Mouse (Mus musculus) layer of hippocampus, postnatal 36 days (tissue): ENCODE results near the gene Xxylt1. TPM values are rescaled to one million over a fixed set of nuclear protein-coding genes. Genes with fewer than 3 reads are reported as not detected.
A peak's percentile ranks its signal among the peaks of the same experiment; 100 is the strongest.

ENCODE experiments used
- DNase-seq, 2 experiments: peaks; one replicate each; pipeline ENCODE4 v3.0.0; 2022
- total RNA-seq, 2 experiments: library from RNA; stranded (reverse); gene quantifications; 2 replicates each; pipeline ENCODE4 v1.2.3; 2021

Gene Xxylt1
- 10 to 100 TPM; 16.3 to 17.8 TPM for total RNA-seq

DNA sequence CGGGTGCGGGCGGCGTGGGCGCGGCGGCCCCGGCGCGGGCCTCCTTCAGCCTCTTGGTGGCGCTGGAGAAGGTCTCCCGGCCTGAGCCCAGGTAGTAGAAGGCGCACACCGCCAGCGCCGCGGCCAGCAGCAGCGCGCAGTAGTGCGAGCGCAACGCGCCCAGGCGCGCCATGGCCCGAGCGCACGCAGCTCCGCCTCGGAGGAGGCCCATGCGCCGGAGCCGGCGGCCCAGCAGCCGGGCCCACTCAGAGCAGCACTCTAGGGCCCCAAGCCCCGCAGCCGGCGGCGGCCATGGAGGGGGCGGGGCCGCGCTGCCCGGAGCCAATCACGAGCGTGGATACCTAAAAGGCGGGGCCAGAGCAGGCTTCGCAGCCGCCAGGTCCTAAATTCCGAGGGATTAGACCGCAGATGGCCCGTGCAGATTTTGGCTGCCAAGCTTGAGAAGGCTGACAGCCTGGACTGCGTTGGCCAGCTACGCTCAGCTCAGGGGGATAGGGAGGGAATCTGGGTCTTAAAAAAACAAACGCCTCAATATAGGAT, at the start of gene Xxylt1:
Gene Xxylt1 (minus strand): TSS at position 308 of the 540 bp plus-strand sequence.
- peak; percentile 96 for DNase-seq

GRCm38 (mm10) chr16:31128116-31128515, 46.9 kb upstream of the Xxylt1 start:
- DNase-seq, result no peak

DNA sequence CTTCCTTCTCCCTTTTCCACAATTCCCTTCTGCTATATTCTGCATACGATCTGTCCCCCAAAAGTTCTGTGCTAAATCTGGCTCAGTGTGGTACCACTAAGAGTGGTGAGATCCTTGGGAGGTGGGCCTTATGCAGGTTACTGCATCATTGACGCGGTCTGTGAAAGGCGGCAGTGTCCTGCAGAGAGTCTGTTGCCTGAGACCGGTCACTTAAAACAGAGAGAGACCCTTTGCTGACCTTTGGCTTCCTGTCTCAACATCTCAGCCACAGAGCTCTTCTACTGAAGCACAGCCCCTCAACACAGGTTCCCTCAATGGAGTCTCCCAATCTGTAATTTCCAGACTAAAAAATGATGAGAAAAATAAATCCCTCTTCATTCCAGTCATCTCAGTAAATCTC, 43.8 kb upstream of the Xxylt1 start:
- DNase-seq, result no peak

DNA sequence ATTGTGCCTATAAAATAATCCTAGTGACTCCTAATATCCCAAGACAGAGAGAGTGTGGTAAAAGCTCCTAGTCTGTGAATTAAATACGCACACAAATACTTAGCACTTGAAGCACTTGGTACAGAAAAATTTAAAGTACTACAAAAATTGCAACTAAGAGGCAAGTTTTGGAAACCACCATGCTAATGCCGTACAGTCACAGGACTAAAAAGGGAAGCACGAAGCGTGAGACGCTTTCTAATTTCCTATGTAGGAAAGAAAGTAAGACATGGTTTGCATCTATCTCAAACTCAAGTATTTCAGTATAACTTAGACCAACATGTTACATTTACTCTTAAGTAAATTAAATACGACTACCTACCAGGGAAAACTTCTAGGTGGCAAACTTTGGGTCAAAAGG, 40.4 kb upstream of the Xxylt1 start:
- DNase-seq, result no peak

GRCm38 (mm10) chr16:31113596-31113995, 32.4 kb upstream of the Xxylt1 start:
- DNase-seq, result no peak

- DNase-seq, result no peak
Observed at GRCm38 (mm10) chr16:31101352-31101751, 20.1 kb upstream of the Xxylt1 start.

DNA sequence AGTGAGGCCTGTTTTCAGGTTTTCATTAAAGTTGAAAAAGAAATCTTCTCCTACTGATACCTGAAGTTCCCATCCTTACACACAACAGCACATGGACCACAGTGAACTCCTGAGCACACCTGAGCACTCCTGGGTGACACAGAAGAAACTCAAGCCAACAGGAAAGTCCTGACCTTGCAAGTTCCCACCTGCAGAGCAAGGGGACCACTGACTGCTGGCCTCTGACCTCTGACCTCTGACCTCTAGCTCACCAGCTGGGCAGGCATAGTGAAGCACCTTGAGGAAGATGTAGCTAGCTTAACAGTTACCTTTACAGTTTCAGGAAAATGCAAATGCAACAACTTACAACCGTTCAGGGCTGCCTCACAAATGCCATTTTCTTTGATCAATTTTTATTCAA, 18.7 kb upstream of the Xxylt1 start:
- no peak for DNase-seq

DNA sequence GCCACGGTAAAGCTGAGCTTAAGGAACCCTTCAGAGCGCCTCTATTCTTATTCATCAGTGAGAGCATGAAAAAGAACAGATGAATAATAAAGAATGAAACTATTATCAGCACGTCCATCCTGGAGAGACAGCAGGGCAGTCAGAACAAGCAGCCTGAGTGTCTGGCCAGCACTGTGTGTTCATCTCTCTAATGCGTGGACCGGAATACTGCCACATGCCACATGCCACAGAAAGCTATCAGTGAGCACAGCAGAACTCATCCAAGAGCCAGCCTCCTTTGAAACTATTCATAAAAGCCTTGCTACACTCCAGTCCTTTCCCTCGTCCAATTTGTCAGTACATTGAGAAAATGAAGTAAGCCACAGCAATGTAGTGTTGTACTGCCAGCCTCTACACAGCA, 12.8 kb upstream of the Xxylt1 start:
- peak; percentile 23 to 40 for DNase-seq

DNA sequence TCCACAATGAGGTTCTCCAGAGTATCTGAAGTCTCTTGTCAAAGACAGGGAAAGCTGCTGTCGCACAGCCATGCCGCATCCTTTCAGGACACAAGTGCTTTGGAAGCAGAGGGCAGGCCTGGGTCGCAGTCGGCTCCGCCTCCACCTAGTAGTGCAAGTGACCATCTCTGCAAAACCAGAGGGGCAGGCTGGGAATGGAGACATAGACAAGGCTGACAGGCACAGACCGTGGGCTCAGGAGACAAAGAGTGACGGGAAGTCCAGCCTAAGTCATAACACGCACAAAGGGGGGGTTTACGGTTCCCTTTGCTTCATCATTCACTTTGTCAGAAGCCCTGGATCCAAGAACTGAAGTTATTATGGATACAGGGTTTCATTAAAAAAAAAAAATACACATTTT, 12.0 kb upstream of the Xxylt1 start:
- no peak for DNase-seq

DNA sequence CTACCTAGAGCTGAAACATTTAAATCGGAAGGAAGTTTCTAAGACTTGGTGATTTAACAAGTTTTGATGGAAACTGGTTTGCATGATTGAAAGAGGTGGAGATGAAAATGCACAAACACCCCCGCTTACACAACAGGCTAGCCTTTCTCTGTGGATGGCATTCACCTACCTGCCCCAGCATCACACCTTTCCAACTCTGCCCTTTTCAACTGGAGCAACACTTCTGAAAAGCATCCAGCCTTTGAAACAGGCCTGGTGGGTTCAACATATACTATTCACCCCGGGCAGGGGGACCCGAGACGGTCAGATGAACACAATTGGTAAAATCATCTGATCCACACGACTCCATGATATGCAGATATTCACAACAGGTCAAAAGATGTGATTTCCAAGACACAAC, 659 bp upstream of the Xxylt1 start:
- no peak for DNase-seq

- peak; percentile 42 to 51 for DNase-seq
Observed at GRCm38 (mm10) chr16:31080573-31081051, 620 bp downstream of the Xxylt1 start.

DNA sequence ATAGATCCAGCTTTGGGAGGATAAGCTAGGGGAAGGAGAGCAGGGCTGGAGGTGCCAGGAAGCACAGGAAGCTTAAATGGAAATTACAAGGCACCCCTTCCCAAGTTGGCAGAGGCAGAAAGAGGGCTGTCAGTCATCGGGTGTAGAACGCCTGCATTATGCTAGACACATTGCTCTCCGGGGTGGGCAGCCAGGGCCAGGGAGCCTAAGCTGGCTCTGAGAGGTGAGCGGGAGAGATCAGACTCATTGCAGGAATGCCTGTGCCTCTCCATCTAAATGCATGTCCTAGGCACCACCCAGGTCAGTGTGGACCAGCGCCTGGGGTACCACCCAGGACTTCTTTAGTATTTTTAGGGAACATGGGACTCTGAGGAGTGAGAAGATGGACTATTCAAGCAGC, 3.8 kb downstream of the Xxylt1 start:
- DNase-seq, result no peak

DNA sequence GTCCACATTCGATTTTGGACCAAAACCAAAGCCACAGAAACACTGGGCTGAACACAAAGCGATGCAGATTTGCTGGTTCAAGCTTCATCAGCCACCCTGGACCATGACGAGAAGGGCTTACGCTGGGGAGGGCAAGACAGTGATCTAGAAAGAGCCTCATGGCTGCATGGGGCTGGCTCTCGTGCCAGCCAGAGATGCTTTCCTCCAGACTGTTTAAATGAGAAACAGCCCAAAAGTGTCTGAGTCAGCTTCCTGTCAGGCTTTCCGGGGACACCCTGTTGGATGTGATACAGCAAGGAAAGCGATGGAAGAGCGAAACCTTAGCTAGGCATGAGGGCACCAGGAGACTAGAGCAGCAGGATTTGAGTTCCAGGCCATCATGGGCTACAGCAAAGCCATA, 4.8 kb downstream of the Xxylt1 start:
- no peak for DNase-seq

- no peak for DNase-seq
Observed at GRCm38 (mm10) chr16:31074324-31074908, 6.8 kb downstream of the Xxylt1 start.

GRCm38 (mm10) chr16:31071731-31072130, 9.5 kb downstream of the Xxylt1 start:
- no peak for DNase-seq

- peak; percentile 81 to 82 for DNase-seq
Observed at GRCm38 (mm10) chr16:31070358-31071133, 10.7 kb downstream of the Xxylt1 start.

GRCm38 (mm10) chr16:31069211-31070166, 11.7 kb downstream of the Xxylt1 start:
- DNase-seq, result no peak

DNA sequence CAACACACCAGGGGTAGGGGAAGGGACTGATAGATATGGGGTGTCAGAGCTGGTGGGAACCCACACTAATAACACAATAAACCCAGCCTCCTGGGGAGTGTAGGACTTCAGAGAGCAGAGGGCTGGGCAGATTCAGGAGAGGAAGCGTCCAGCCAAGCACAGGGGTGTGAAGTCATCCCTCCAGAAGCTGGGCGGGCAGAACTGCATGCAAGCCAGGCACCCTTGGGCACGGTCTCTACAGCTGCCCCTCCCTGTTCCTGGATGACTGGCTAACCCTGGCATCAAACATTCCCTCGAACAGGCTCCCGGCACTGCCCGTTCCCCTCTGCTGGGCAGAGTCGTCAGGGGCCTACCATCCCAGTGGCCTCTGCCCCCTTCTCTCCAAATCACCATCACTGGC, 13.0 kb downstream of the Xxylt1 start:
- no peak for DNase-seq

- no peak for DNase-seq
Observed at GRCm38 (mm10) chr16:31066344-31067098, 14.7 kb downstream of the Xxylt1 start.

DNA sequence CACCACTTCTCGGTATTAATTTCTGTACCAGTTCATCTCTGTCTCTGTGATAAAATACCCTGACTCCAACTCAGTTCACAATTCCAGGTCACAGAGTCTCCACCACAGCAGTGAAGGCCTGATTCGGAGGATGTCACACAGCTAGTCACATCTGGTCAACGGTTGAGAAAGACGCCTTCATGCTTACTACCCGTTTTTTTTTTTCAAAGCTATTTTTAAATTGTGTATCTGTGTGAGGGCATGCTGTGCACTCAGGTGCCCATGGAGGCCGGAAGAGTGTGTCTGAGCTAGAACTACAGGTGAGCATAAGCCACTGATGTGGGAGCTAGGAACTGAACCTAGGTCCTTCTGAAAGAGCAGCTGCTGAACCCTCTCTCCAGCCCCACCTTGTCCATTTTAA, 16.4 kb downstream of the Xxylt1 start:
- DNase-seq, result no peak

- no peak for DNase-seq
Observed at GRCm38 (mm10) chr16:31062918-31063317, 18.3 kb downstream of the Xxylt1 start.
